Mouse (Mus musculus): Measurements from ENCODE around the gene Art4.
"Not testable (repeated sequence)": the region's sequence is repeated elsewhere in the genome, so short reads cannot be mapped to it uniquely, and the experiment has no call there.

Art4 gene

GRCm38 (mm10) chr6:136857186-136857872, at the start of gene Art4:
TSS of gene Art4 (minus strand) at chr6:136857733.
- no peak for DNase-seq

DNA sequence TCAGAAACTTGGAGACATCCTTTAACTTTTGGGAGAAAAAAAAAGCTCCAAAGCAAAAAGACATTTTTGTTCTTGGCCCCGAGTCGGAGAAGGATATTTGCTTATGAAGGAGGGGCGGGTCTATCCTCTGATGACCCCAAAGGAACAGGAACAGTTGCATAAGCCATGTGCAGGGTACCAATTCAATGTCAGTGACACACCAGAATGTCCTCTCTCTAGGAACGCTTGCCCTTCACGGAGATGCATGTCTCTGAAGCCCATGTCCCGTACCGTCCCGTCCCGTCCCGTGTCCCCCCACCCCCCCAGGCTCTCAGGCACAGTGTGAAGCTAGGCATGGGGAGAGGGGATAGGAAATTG, 49.4 kb upstream of the Art4 start:
- DNase-seq = no peak

DNA sequence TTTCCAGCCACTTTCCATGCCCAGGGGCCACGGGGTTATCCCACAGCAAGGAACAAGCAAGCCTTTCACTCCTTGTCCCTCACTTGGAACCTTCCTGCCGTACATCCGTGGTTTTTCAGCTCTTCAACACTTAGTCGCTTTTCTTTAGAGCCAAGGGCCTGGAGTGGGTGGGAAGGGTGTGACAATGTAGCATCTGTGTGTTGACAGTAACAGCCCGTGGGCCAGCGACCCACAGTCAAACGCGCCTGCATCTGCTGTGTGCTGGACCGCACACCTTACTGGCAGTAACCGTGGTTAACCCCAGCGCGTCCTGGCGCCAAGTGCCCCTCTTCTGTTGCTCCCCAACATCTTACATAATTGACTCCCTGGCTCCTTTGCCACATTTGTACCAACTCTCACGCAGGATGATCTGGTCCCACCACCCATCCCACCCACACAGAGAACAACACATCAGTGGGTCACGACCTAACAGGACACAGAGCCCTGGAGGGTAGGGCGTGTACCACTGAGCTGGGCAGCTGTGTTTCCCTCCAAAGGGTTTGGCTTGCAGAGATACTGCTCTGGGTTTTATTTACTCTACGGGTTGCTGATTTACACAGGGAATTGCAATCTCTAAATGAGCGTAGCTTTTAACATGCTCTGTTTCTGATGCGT, 48.9 kb upstream of the Art4 start:
- DNase-seq = no peak

DNA sequence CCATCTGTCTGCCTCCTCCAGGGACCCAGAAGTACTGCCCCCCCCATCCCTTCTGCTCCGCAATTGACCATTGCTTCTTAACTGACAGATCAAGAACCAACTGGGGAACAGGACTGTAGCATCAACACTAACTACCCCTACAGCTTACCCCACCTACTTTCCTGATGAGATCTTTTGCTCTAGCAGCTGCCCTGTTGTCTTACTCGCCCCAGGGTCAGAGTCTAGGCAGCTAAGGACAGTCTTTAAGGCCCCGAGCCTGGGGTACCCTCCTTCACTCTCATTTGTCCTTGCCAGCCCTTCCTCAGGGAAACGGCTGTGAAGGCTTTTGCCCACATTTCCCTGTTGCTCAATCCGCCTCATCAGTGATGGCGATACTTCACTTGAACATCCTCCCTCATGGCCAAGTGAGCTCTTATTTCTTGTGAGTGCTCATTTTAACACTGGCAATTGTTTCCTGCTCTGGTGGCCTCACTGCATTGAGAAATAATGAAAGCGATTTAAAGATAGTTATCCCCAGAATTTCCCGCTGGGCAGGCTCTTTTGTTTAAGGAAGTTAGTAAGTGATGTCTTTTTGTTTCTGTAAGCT, 46.4 kb upstream of the Art4 start:
- DNase-seq = no peak

GRCm38 (mm10) chr6:136902527-136902926, 45.0 kb upstream of the Art4 start:
- DNase-seq = no peak

GRCm38 (mm10) chr6:136901010-136901409, 43.5 kb upstream of the Art4 start:
- no peak for DNase-seq

DNA sequence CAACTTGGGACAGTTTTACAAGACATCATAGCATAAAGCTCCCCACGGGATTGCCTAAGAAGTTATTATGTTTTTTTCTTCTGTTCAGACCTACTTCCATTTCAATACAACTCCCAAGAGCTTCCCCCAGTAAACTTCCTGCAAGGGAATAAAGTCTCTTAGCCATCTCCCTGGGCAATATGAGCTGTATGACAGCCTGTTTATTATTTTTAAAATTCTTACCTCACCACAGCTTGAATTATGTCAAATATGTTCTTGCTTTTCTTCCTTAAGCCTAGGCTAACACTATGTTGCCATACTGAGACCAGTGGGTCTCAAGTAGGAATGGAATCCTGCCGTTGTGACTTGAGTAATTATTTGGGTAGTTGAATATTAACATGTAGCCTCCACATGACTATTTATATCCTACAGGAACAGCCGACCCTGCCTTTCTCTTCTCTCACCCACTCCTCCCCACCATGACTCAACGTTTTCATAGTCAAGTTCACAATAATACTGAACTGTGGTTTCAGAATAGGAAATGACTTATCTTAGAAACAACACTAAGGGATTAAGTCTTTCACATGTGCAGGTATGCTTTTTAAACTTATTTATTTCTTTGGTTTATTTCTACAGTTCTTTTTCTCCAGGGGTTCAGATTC, 43.0 kb upstream of the Art4 start:
- no peak for DNase-seq

- no peak for DNase-seq
Observed at GRCm38 (mm10) chr6:136898954-136899353, 41.4 kb upstream of the Art4 start.

DNA sequence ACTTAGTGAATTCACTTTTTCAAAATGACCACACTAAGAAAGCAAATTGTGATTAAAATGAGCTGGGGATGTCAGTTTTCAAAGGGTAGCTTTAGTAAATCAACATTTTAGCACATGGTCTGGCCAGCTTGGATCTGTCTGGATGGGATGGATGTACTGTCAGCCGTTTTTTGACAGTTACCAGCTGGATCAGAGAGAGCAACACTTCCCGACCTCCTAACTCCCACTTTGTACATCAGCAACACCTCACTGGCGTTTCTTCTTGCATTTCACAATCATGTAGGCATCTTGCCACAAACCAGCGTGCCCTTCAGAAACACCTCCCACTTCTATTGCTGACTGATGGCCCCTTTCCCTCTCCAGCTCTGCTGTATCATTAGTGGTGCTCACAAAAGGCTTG, 40.7 kb upstream of the Art4 start:
- DNase-seq = no peak

GRCm38 (mm10) chr6:136897789-136898188, 40.3 kb upstream of the Art4 start:
- no peak for DNase-seq

DNA sequence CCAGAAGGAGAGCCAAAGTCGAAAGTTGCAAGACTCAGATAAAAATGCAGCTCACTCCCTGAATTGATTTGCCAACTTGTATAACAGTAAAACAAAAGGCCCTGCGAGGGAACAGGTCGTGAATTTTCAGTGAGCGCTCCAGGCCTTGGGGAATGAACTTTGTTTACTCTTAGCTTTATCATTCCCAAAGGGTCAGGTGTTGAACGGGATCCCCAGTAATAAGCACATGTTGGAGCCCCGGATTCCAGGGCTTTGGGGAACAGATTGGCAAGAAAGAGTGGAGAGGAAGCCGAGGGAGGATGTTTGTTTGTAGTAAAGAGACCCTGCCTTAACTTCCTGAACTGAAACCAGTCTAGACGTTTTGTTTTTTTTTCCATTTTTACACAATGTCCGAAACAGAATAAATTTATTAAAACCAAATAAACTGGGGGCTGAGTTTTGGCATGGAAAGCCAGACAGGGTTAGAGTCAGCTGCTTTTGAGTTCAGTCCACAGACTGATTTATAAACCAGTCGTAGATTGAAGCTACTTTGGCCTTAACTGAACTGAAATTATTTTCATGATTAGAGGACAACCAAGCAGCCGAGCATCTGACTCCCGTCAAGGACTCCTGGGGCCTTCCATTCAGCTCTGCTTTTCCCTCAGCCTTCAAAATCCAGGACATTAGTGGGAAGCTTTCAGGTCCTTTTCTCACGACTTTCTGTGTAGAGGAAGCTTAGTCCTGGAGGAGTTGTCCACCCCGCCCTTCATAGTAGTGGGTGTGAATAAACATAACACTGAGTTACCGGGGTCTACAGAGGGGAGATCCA, 37.2 kb upstream of the Art4 start:
- no peak for DNase-seq

- no peak for DNase-seq
Observed at GRCm38 (mm10) chr6:136892002-136892401, 34.5 kb upstream of the Art4 start.

- no peak for DNase-seq
Observed at GRCm38 (mm10) chr6:136889554-136889953, 32.0 kb upstream of the Art4 start.

GRCm38 (mm10) chr6:136889067-136889466, 31.5 kb upstream of the Art4 start:
- no peak for DNase-seq

DNA sequence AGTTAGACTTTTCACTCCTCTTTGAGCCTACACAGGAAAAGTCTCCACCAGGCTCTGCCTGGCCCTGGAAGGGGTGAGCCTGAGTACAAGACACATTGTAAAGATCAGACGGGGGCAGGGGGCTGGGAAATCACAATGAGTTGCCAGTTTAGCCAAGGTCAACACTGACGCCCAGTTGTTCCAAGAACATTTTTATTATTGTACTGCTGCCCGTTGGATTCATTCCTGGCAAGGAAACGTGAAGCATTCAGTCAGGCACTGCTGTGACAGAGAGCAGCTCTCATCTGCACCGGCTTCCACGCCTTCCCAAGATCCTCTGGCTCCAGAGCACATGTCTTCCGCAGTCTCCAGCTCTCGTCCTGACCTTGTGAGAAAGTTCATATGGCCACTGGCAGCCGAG, 30.3 kb upstream of the Art4 start:
- DNase-seq = no peak

DNA sequence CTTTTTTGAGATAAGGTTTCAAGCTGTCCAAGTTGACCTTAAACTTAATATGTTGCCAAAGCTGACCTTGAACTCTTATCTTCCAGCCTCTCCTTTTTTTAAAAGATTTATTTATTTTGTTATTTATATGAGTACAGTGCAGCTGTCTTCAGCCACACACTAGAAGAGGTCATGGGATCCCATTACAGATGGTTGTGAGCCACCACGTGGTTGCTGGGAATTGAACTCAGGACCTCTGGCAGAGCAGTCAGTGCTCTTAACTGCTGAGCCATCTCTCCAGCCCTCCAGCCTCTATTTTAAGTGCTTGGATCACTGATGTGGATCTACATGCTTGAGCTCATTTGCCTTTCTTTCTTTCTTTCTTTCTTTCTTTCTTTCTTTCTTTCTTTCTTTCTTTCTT, 27.2 kb upstream of the Art4 start:
- not testable (repeated sequence) for DNase-seq

GRCm38 (mm10) chr6:136883961-136884360, 26.4 kb upstream of the Art4 start:
- DNase-seq = no peak

GRCm38 (mm10) chr6:136883431-136883915, 25.9 kb upstream of the Art4 start:
- no peak for DNase-seq

DNA sequence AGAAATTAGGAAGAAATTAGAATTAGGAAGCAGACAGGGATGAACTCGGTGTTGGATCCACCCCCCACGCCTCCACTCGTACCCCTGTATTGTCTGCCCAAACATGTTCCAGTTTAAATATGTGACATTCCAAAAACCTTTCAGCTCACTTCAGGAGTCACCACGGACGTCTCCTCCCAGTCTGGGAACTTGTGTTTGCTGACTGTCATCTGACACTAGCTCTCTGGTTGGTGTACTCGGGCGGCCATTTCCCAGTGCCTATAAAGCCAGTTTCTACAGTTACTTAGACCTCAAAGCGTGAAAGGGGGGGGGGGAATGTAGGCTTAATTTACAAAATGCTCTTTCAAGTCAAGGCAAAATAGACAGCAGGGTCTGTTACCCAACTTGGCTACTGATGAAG, 24.1 kb upstream of the Art4 start:
- no peak for DNase-seq

DNA sequence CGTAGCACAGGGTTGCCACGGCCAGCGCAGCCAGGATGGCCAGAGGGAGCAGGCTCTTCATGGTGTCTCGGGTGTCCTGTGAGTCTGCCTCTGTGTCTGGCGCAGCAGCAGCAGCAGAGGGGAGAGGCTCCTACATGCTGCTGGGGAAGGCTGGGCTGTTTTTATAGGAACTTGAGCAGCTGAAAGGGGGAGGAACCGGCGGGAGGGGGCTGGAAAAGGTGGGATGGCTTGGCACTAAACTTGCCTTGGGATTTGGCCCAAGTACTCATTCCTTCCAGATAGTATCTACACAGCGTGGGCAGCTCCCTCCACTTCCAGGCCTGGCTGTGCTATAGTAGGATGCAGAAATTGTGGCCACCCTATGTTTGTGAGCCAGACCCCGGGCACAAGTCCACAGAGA, 18.1 kb upstream of the Art4 start, which contains the start of gene Mgp:
TSS of gene Mgp (minus strand) at position 154 of the 400 bp plus-strand sequence.
- DNase-seq = no peak

DNA sequence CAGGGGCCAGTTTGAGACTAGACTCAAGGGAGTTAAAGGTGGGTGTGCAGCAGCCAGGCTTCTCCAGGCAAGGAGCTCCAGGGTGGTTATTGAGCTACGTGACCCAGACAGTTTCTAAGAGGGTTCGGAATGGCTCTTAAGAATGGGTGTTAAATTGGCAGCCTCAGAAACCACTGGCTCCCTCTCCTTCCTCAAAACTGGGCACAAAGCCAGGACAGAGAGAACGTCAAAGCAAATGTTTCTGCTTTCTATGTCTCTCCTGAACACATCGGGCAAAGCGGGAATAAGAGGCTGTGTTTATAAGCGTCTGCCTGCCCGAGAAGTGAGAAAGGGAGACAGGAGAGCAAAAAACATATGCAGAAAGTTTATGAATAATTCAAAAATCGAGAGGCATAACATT, 17.1 kb upstream of the Art4 start:
- no peak for DNase-seq

- DNase-seq = no peak
Observed at GRCm38 (mm10) chr6:136868921-136869320, 11.4 kb upstream of the Art4 start.

DNA sequence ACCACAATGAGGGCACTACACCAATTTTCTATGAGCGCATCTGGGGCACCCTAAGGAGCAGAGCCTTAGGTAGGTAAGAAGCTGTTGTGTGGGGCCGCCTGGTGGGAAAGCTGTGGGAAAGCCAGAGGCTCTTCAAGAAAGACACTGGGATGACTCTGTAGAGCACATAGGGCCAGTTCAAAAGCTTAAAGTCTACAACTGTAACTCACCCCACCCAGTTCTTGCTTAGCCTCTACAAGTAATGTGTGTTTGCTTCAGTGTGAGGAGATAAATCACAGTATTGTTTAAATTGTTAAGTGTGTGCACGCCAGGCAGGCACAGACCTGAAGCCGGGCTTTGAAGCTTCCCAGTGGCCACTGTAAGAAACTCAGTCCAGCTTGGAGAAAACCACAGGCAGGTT, 8.6 kb upstream of the Art4 start:
- no peak for DNase-seq
